Mouse (Mus musculus) skeletal muscle tissue, adult 2 months (tissue): ENCODE measurements around the gene Elp6.
"Not testable (repeated sequence)": the region's sequence is repeated elsewhere in the genome, so short reads cannot be mapped to it uniquely, and the experiment has no call there.

Source experiments
- DNase-seq: peaks from one replicate; pipeline ENCODE4 v3.0.0-alpha.2; 2012; ENCODE audit warnings: low read depth, low spot score

Elp6 gene

GRCm38 (mm10) chr9:110316503-110316902, 11.5 kb downstream of the Elp6 start:
- DNase-seq: no peak

GRCm38 (mm10) chr9:110320769-110321168, 15.8 kb downstream of the Elp6 start:
- no peak for DNase-seq

- DNase-seq: no peak
Observed at GRCm38 (mm10) chr9:110322972-110323371, 18.0 kb downstream of the Elp6 start.

- no peak for DNase-seq
Observed at GRCm38 (mm10) chr9:110324181-110324580, 19.2 kb downstream of the Elp6 start.

- DNase-seq: no peak
Observed at GRCm38 (mm10) chr9:110328178-110328577, 23.2 kb downstream of the Elp6 start.

- DNase-seq: no peak
Observed at GRCm38 (mm10) chr9:110328946-110329630, 24.1 kb downstream of the Elp6 start.

GRCm38 (mm10) chr9:110329655-110330054, 24.7 kb downstream of the Elp6 start:
- DNase-seq: no peak

GRCm38 (mm10) chr9:110330341-110330740, 25.4 kb downstream of the Elp6 start:
- DNase-seq: no peak

GRCm38 (mm10) chr9:110330913-110331312, 25.9 kb downstream of the Elp6 start:
- DNase-seq: not testable (repeated sequence)

GRCm38 (mm10) chr9:110333135-110333895, 28.3 kb downstream of the Elp6 start, which contains the start of gene Scap:
Gene Scap, plus strand, starts transcription at chr9:110333288.
- peak; percentile 94 for DNase-seq

GRCm38 (mm10) chr9:110333896-110334259, 28.9 kb downstream of the Elp6 start:
- DNase-seq: no peak

- no peak for DNase-seq
Observed at GRCm38 (mm10) chr9:110334849-110335248, 29.9 kb downstream of the Elp6 start.

- DNase-seq: no peak
Observed at GRCm38 (mm10) chr9:110340037-110340750, 35.2 kb downstream of the Elp6 start.

GRCm38 (mm10) chr9:110342008-110342407, 37.0 kb downstream of the Elp6 start:
- DNase-seq: no peak

GRCm38 (mm10) chr9:110343805-110344204, 38.8 kb downstream of the Elp6 start:
- no peak for DNase-seq

- no peak for DNase-seq
Observed at GRCm38 (mm10) chr9:110345057-110345739, 40.2 kb downstream of the Elp6 start.

- no peak for DNase-seq
Observed at GRCm38 (mm10) chr9:110348899-110349298, 43.9 kb downstream of the Elp6 start.

- no peak for DNase-seq
Observed at GRCm38 (mm10) chr9:110350188-110350587, 45.2 kb downstream of the Elp6 start.

- DNase-seq: no peak
Observed at GRCm38 (mm10) chr9:110350612-110351011, 45.6 kb downstream of the Elp6 start.

GRCm38 (mm10) chr9:110351350-110351749, 46.4 kb downstream of the Elp6 start:
- DNase-seq: no peak

- no peak for DNase-seq
Observed at GRCm38 (mm10) chr9:110351932-110352632, 47.1 kb downstream of the Elp6 start.
